Mouse (Mus musculus) kidney, embryonic 16.5 days (tissue): Measurements from ENCODE around the gene Fkbp5. TPM values are rescaled to one million over a fixed set of nuclear protein-coding genes. Genes with fewer than 3 reads are reported as not detected.

Experiments
- ATAC-seq: fragments of 200-750 bp; cut with Nextera tagmentation; 2 replicates; pipeline ENCODE4 v1.8.0; 2017; ENCODE audit warnings: moderate TSS enrichment; ENCODE audit not compliant: low FRiP score, low TSS enrichment
- H3K27ac ChIP-seq: fragments of 300-500 bp; sonication (generic); 2 replicates; pipeline ENCODE4 v1.5.1; 2014; ENCODE audit warnings: low read length
- H3K27me3 ChIP-seq: fragments of 300-500 bp; sonication (generic); 2 replicates; pipeline ENCODE4 v1.6.1; 2014; ENCODE audit warnings: low read length, control low read depth, mixed read lengths; ENCODE audit not compliant: insufficient read depth
- H3K36me3 ChIP-seq: fragments of 300-500 bp; sonication (generic); 2 replicates; pipeline ENCODE4 v1.6.1; 2014; ENCODE audit warnings: low read length, control low read depth, mixed read lengths; ENCODE audit not compliant: insufficient read depth
- H3K4me1 ChIP-seq: fragments of 300-500 bp; sonication (generic); 2 replicates; pipeline ENCODE4 v1.6.1; 2014; ENCODE audit warnings: low read length, control low read depth, mixed read lengths; ENCODE audit not compliant: insufficient read depth
- H3K4me2 ChIP-seq: fragments of 300-500 bp; sonication (generic); replicated peaks from 2 replicates; pipeline ENCODE4 v1.6.1; 2014; ENCODE audit warnings: low read depth, low read length
- H3K4me3 ChIP-seq: fragments of 300-500 bp; sonication (generic); 2 replicates; pipeline ENCODE4 v1.5.1; 2014; ENCODE audit warnings: mild to moderate bottlenecking, low read length
- H3K9ac ChIP-seq: fragments of 300-500 bp; sonication (generic); replicated peaks from 2 replicates; pipeline ENCODE4 v1.6.1; 2014; ENCODE audit warnings: low read length
- H3K9me3 ChIP-seq: fragments of 300-500 bp; sonication (generic); 2 replicates; pipeline ENCODE4 v1.6.1; 2016; ENCODE audit warnings: low read length, control low read depth
- WGBS: fragments of 180-500 bp; shearing (Covaris S2); extraction: QIAGEN DNeasy Blood & Tissue Kit; methylation state at CpG from one replicate; pipeline ENCODE4 v1.1.7; 2014; 5-methylcytosine and 5-hydroxymethylcytosine counted together
- polyA plus RNA-seq: library from polyadenylated mRNA; unstranded; fragments of >200 nt; fragmentation: Nextera tagmentation; extraction: Ambion mirVana; gene quantifications from 2 replicates; pipeline ENCODE4 v1.2.1, GENCODE M21; 2015

Fkbp5 gene
- polyA plus RNA-seq, 1 experiment from 2014 or later, result 35.5 TPM

GRCm38 (mm10) chr17:28510445-28511342, 6.6 kb downstream of the Fkbp5 start:
- peak overlapping the region; percentile 59 for H3K9ac ChIP-seq
- H3K27ac ChIP-seq, result 0 out of 2 replicates have a peak overlapping the region, but pooled peaks have one; percentile 49
- H3K27me3 ChIP-seq, result no peaks in the 10 kb centered on the region
- WGBS, result 4% methylated on average over 28 of the region's 28 CpGs
- no peak for ATAC-seq
- no peaks in the 10 kb centered on the region for H3K36me3 ChIP-seq
- peak overlapping the region; percentile 50 for H3K4me2 ChIP-seq
- H3K9me3 ChIP-seq, result no peaks in the 10 kb centered on the region
- H3K4me1 ChIP-seq, result peaks cover 52% of the 10 kb centered on the region
- H3K4me3 ChIP-seq, result peak overlapping the region; percentile 28

GRCm38 (mm10) chr17:28507496-28507895, 9.8 kb downstream of the Fkbp5 start:
- no peaks in the 10 kb centered on the region for H3K36me3 ChIP-seq
- peak overlapping the region; percentile 23; the same call in 1 of the 2 replicates for H3K27ac ChIP-seq
- ATAC-seq, result no peak
- peaks cover 37% of the 10 kb centered on the region for H3K4me1 ChIP-seq
- WGBS, result 22% methylated on average over 5 of the region's 5 CpGs
- H3K4me3 ChIP-seq, result no peak overlapping the region
- no peak overlapping the region for H3K4me2 ChIP-seq
- H3K9me3 ChIP-seq, result no peaks in the 10 kb centered on the region
- peak overlapping the region; percentile 41; the same call in 1 of the 2 replicates for H3K9ac ChIP-seq
- H3K27me3 ChIP-seq, result no peaks in the 10 kb centered on the region

- Histone ChIP-seq H3K4me3 (no peak overlapping the region), H3K27ac (0 out of 2 replicates have a peak overlapping the region, but pooled peaks have one; percentile 23), H3K36me3 (no peaks in the 10 kb centered on the region), H3K9ac (peak overlapping the region; percentile 41; the same call in 1 of the 2 replicates), H3K9me3 (no peaks in the 10 kb centered on the region), H3K4me2 (no peak overlapping the region), H3K27me3 (no peaks in the 10 kb centered on the region), H3K4me1 (peaks cover 31% of the 10 kb centered on the region)
- 7% methylated on average over 5 of the region's 5 CpGs for WGBS
- no peak for ATAC-seq
Measured at GRCm38 (mm10) chr17:28506895-28507294, 10.4 kb downstream of the Fkbp5 start.

- no peak overlapping the region for H3K9ac ChIP-seq
- H3K4me3 ChIP-seq, result no peak overlapping the region
- ATAC-seq, result no peak
- H3K36me3 ChIP-seq, result no peaks in the 10 kb centered on the region
- 88% methylated on average over 4 of the region's 4 CpGs for WGBS
- no peaks in the 10 kb centered on the region for H3K27me3 ChIP-seq
- peaks cover 20% of the 10 kb centered on the region for H3K4me1 ChIP-seq
- H3K27ac ChIP-seq, result no peak overlapping the region
- no peak overlapping the region for H3K4me2 ChIP-seq
- H3K9me3 ChIP-seq, result no peaks in the 10 kb centered on the region
Measured at GRCm38 (mm10) chr17:28505591-28505990, 11.7 kb downstream of the Fkbp5 start.

- 63% methylated on average over 6 of the region's 6 CpGs for whole genome bisulfite sequencing
- ATAC-seq, result no peak
- Histone ChIP-seq H3K27me3 (no peaks in the 10 kb centered on the region), H3K4me1 (peaks cover 14% of the 10 kb centered on the region), H3K36me3 (no peaks in the 10 kb centered on the region), H3K9ac (no peak overlapping the region), H3K4me2 (no peak overlapping the region), H3K4me3 (no peak overlapping the region), H3K27ac (no peak overlapping the region), H3K9me3 (no peaks in the 10 kb centered on the region)
Measured at GRCm38 (mm10) chr17:28504182-28504581, 13.1 kb downstream of the Fkbp5 start.

GRCm38 (mm10) chr17:28502196-28502821, 15.0 kb downstream of the Fkbp5 start:
- Histone ChIP-seq H3K4me2 (no peak overlapping the region), H3K4me1 (peaks cover 7% of the 10 kb centered on the region)
- WGBS, result 35% methylated on average over 7 of the region's 7 CpGs

GRCm38 (mm10) chr17:28500465-28500864, 16.9 kb downstream of the Fkbp5 start:
- H3K27ac ChIP-seq, result no peak overlapping the region
- H3K36me3 ChIP-seq, result no peaks in the 10 kb centered on the region
- H3K4me1 ChIP-seq, result no peaks in the 10 kb centered on the region
- no peaks in the 10 kb centered on the region for H3K27me3 ChIP-seq
- peaks cover 4% of the 10 kb centered on the region; the same call in 1 of the 2 replicates for H3K9me3 ChIP-seq
- H3K4me3 ChIP-seq, result no peak overlapping the region
- H3K9ac ChIP-seq, result no peak overlapping the region
- no peak overlapping the region for H3K4me2 ChIP-seq
- ATAC-seq, result no peak
- 71% methylated on average over 3 of the region's 3 CpGs for WGBS

More at GRCm38 (mm10) chr17:28502196-28502821, 15.0 kb downstream of the Fkbp5 start:
- no peak overlapping the region for H3K4me3 ChIP-seq
- H3K27ac ChIP-seq, result no peak overlapping the region
- H3K27me3 ChIP-seq, result no peaks in the 10 kb centered on the region
- 0 out of 2 replicates have a peak, but pooled peaks have one; percentile 19 for ATAC-seq
- no peaks in the 10 kb centered on the region for H3K36me3 ChIP-seq
- no peaks in the 10 kb centered on the region for H3K9me3 ChIP-seq
- no peak overlapping the region for H3K9ac ChIP-seq

GRCm38 (mm10) chr17:28499190-28499589, 18.1 kb downstream of the Fkbp5 start:
- Histone ChIP-seq H3K4me1 (no peaks in the 10 kb centered on the region), H3K9me3 (peaks cover 4% of the 10 kb centered on the region; the same call in 1 of the 2 replicates), H3K27ac (no peak overlapping the region), H3K4me3 (no peak overlapping the region), H3K9ac (no peak overlapping the region), H3K27me3 (no peaks in the 10 kb centered on the region), H3K4me2 (no peak overlapping the region), H3K36me3 (no peaks in the 10 kb centered on the region)
- whole genome bisulfite sequencing, result 71% methylated on average over 2 of the region's 2 CpGs
- no peak for ATAC-seq

GRCm38 (mm10) chr17:28495832-28496231, 21.5 kb downstream of the Fkbp5 start:
- Histone ChIP-seq H3K9me3 (peaks cover 4% of the 10 kb centered on the region; the same call in 1 of the 2 replicates), H3K27me3 (no peaks in the 10 kb centered on the region), H3K4me1 (peaks cover 3% of the 10 kb centered on the region; the same call in 1 of the 2 replicates), H3K4me2 (no peak overlapping the region), H3K36me3 (no peaks in the 10 kb centered on the region), H3K4me3 (no peak overlapping the region), H3K9ac (no peak overlapping the region), H3K27ac (no peak overlapping the region)
- 91% methylated on average over 8 of the region's 8 CpGs for WGBS
- no peak for ATAC-seq
